Mouse (Mus musculus) forebrain, embryonic 14.5 days (tissue): Measurements from ENCODE around the gene Kcnip2. TPM values are rescaled to one million over a fixed set of nuclear protein-coding genes. Genes with fewer than 3 reads are reported as not detected.

Experiments used
- ATAC-seq: fragments of 200-750 bp; cut with Nextera tagmentation; 2 replicates; pipeline ENCODE4 v1.8.0; 2017; ENCODE audit warnings: mild to moderate bottlenecking, moderate library complexity
- DNase-seq: peaks from one replicate; pipeline ENCODE4 v3.0.0-alpha.2; 2015; ENCODE audit warnings: low spot score
- H3K27ac ChIP-seq: fragments of 300-500 bp; sonication (generic); 2 replicates; pipeline ENCODE4 v1.5.1; 2014; ENCODE audit warnings: low read depth, mild to moderate bottlenecking, control low read depth, low read length, moderate library complexity
- H3K27me3 ChIP-seq: fragments of 300-500 bp; sonication (generic); replicated peaks from 2 replicates; pipeline ENCODE4 v1.6.1; 2014; ENCODE audit warnings: low read length, control low read depth, mixed read lengths; ENCODE audit not compliant: control insufficient read depth, insufficient read depth
- H3K36me3 ChIP-seq: fragments of 300-500 bp; sonication (generic); 2 replicates; pipeline ENCODE4 v1.6.1; 2014; ENCODE audit warnings: low read length, control low read depth; ENCODE audit not compliant: control insufficient read depth, insufficient read depth
- H3K4me1 ChIP-seq: fragments of 300-500 bp; sonication (generic); 2 replicates; pipeline ENCODE4 v1.6.1; 2014; ENCODE audit warnings: antibody characterized with exemption, low read length, control low read depth; ENCODE audit not compliant: control insufficient read depth, insufficient read depth
- H3K4me2 ChIP-seq: fragments of 300-500 bp; sonication (generic); 2 replicates; pipeline ENCODE4 v1.6.1; 2014; ENCODE audit warnings: mild to moderate bottlenecking, control low read depth, low read length
- H3K4me3 ChIP-seq: fragments of 300-500 bp; sonication (generic); 2 replicates; pipeline ENCODE4 v1.5.1; 2014; ENCODE audit warnings: low read depth, low read length, control low read depth
- H3K9ac ChIP-seq: fragments of 300-500 bp; sonication (generic); 2 replicates; pipeline ENCODE4 v1.6.1; 2014; ENCODE audit warnings: mild to moderate bottlenecking, low read length, control low read depth, moderate library complexity
- H3K9me3 ChIP-seq: fragments of 300-500 bp; sonication (generic); replicated peaks from 2 replicates; pipeline ENCODE4 v1.6.1; 2016; ENCODE audit warnings: low read length, control low read depth, mixed read lengths; ENCODE audit not compliant: control insufficient read depth
- WGBS: fragments of 180-500 bp; shearing (Covaris S2); extraction: QIAGEN DNeasy Blood & Tissue Kit; methylation state at CpG from one replicate; pipeline ENCODE4 v1.1.7; 2014; 5-methylcytosine and 5-hydroxymethylcytosine counted together
- polyA plus RNA-seq: library from polyadenylated mRNA; unstranded; fragments of >200 nt; fragmentation: Nextera tagmentation; extraction: Ambion mirVana; gene quantifications from 2 replicates; pipeline ENCODE4 v1.2.1, GENCODE M21; 2014

Kcnip2 gene
- polyA plus RNA-seq, 1 experiment from 2014 or later, result 4.6 TPM

- no peak for ATAC-seq
- no peak overlapping the region for H3K4me3 ChIP-seq
- H3K27me3 ChIP-seq, result no peaks in the 10 kb centered on the region
- H3K9ac ChIP-seq, result no peak overlapping the region
- no peak overlapping the region for H3K4me2 ChIP-seq
- no peak overlapping the region for H3K27ac ChIP-seq
- no peak for DNase-seq
- H3K9me3 ChIP-seq, result no peaks in the 10 kb centered on the region
- no peaks in the 10 kb centered on the region for H3K4me1 ChIP-seq
- H3K36me3 ChIP-seq, result no peaks in the 10 kb centered on the region
- WGBS, result 82% methylated on average over 10 of the region's 10 CpGs
Observed at GRCm38 (mm10) chr19:45835490-45835889, 19.6 kb upstream of the Kcnip2 start.

GRCm38 (mm10) chr19:45833665-45834064, 17.8 kb upstream of the Kcnip2 start:
- Histone ChIP-seq H3K4me1 (no peaks in the 10 kb centered on the region), H3K27ac (no peak overlapping the region), H3K9ac (no peak overlapping the region), H3K27me3 (no peaks in the 10 kb centered on the region), H3K4me2 (no peak overlapping the region), H3K36me3 (no peaks in the 10 kb centered on the region), H3K4me3 (no peak overlapping the region), H3K9me3 (no peaks in the 10 kb centered on the region)
- WGBS, result 87% methylated on average over 10 of the region's 10 CpGs
- DNase-seq (no peak), ATAC-seq (no peak)

- H3K4me3 ChIP-seq, result no peak overlapping the region
- H3K4me1 ChIP-seq, result no peaks in the 10 kb centered on the region
- 74% methylated on average over 2 of the region's 2 CpGs for WGBS
- no peaks in the 10 kb centered on the region for H3K9me3 ChIP-seq
- DNase-seq, result no peak
- no peaks in the 10 kb centered on the region for H3K27me3 ChIP-seq
- ATAC-seq, result no peak
- no peak overlapping the region for H3K9ac ChIP-seq
- no peak overlapping the region for H3K4me2 ChIP-seq
- no peak overlapping the region for H3K27ac ChIP-seq
- H3K36me3 ChIP-seq, result no peaks in the 10 kb centered on the region
Observed at GRCm38 (mm10) chr19:45830679-45831078, 14.8 kb upstream of the Kcnip2 start.

GRCm38 (mm10) chr19:45827736-45828135, 11.9 kb upstream of the Kcnip2 start:
- Histone ChIP-seq H3K4me2 (no peak overlapping the region), H3K9me3 (no peaks in the 10 kb centered on the region), H3K27ac (no peak overlapping the region), H3K4me1 (no peaks in the 10 kb centered on the region), H3K4me3 (no peak overlapping the region), H3K27me3 (no peaks in the 10 kb centered on the region), H3K36me3 (no peaks in the 10 kb centered on the region), H3K9ac (no peak overlapping the region)
- 93% methylated on average over 3 of the region's 3 CpGs for WGBS
- no peak for ATAC-seq
- DNase-seq, result no peak

- WGBS, result 55% methylated on average over 5 of the region's 5 CpGs
Observed at GRCm38 (mm10) chr19:45827125-45827524, 11.3 kb upstream of the Kcnip2 start.

GRCm38 (mm10) chr19:45826146-45826545, 10.3 kb upstream of the Kcnip2 start:
- Histone ChIP-seq H3K9me3 (no peaks in the 10 kb centered on the region), H3K4me3 (no peak overlapping the region), H3K4me2 (no peak overlapping the region), H3K27me3 (no peaks in the 10 kb centered on the region), H3K4me1 (peaks cover 8% of the 10 kb centered on the region; the same call in 1 of the 2 replicates), H3K36me3 (no peaks in the 10 kb centered on the region), H3K9ac (no peak overlapping the region), H3K27ac (no peak overlapping the region)
- ATAC-seq (no peak), DNase-seq (no peak)
- WGBS, result 77% methylated on average over 3 of the region's 3 CpGs

More at GRCm38 (mm10) chr19:45827125-45827524, 11.3 kb upstream of the Kcnip2 start:
- H3K9me3 ChIP-seq, result no peaks in the 10 kb centered on the region
- H3K4me2 ChIP-seq, result no peak overlapping the region
- no peaks in the 10 kb centered on the region for H3K27me3 ChIP-seq
- peaks cover under 1% of the 10 kb centered on the region; the same call in 1 of the 2 replicates for H3K4me1 ChIP-seq
- no peak overlapping the region for H3K4me3 ChIP-seq
- DNase-seq (no peak), ATAC-seq (no peak)
- no peak overlapping the region for H3K27ac ChIP-seq
- H3K36me3 ChIP-seq, result no peaks in the 10 kb centered on the region
- H3K9ac ChIP-seq, result no peak overlapping the region

- peak; percentile 74 for DNase-seq
Observed at GRCm38 (mm10) chr19:45821832-45822231, 6.0 kb upstream of the Kcnip2 start.

GRCm38 (mm10) chr19:45817816-45818490, 2.1 kb upstream of the Kcnip2 start:
- WGBS, result 71% methylated on average over 11 of the region's 11 CpGs
- Histone ChIP-seq H3K9me3 (no peaks in the 10 kb centered on the region), H3K27me3 (no peaks in the 10 kb centered on the region), H3K9ac (no peak overlapping the region), H3K4me1 (peaks cover 17% of the 10 kb centered on the region), H3K4me2 (no peak overlapping the region), H3K27ac (no peak overlapping the region), H3K36me3 (no peaks in the 10 kb centered on the region), H3K4me3 (no peak overlapping the region)
- DNase-seq (no peak), ATAC-seq (no peak)

More at GRCm38 (mm10) chr19:45821832-45822231, 6.0 kb upstream of the Kcnip2 start:
- WGBS, result 32% methylated on average over 5 of the region's 5 CpGs
- Histone ChIP-seq H3K36me3 (no peaks in the 10 kb centered on the region), H3K9me3 (no peaks in the 10 kb centered on the region), H3K9ac (0 out of 2 replicates have a peak overlapping the region, but pooled peaks have one; percentile 29), H3K4me3 (no peak overlapping the region), H3K4me1 (peaks cover 8% of the 10 kb centered on the region; the same call in 1 of the 2 replicates), H3K27ac (peak overlapping the region; percentile 10), H3K4me2 (no peak overlapping the region), H3K27me3 (no peaks in the 10 kb centered on the region)
- ATAC-seq, result peak; percentile 54

GRCm38 (mm10) chr19:45816727-45817126, 866 bp upstream of the Kcnip2 start:
- WGBS, result 18% methylated on average over 8 of the region's 8 CpGs
- no peaks in the 10 kb centered on the region for H3K36me3 ChIP-seq
- peaks cover 22% of the 10 kb centered on the region for H3K4me1 ChIP-seq
- no peak for DNase-seq
- no peak overlapping the region for H3K9ac ChIP-seq
- no peaks in the 10 kb centered on the region for H3K9me3 ChIP-seq
- H3K27me3 ChIP-seq, result no peaks in the 10 kb centered on the region
- no peak for ATAC-seq
- H3K27ac ChIP-seq, result no peak overlapping the region
- peak overlapping the region; percentile 86; the same call in 1 of the 2 replicates for H3K4me2 ChIP-seq
- H3K4me3 ChIP-seq, result no peak overlapping the region
